Mouse (Mus musculus) kidney, embryonic 14.5 days (tissue): ENCODE results near the gene Creb3l1. TPM values are rescaled to one million over a fixed set of nuclear protein-coding genes. Genes with fewer than 3 reads are reported as not detected.

Source experiments
- ATAC-seq: fragments of 200-750 bp; cut with Nextera tagmentation; 2 replicates; pipeline ENCODE4 v1.8.0; 2017; ENCODE audit warnings: moderate number of reproducible peaks, mild to moderate bottlenecking, moderate TSS enrichment, moderate library complexity; ENCODE audit not compliant: low FRiP score, low TSS enrichment
- H3K27ac ChIP-seq: fragments of 300-500 bp; sonication (generic); 2 replicates; pipeline ENCODE4 v1.5.1; 2014; ENCODE audit warnings: low read depth, mild to moderate bottlenecking, low read length, moderate library complexity, mixed read lengths
- H3K27me3 ChIP-seq: fragments of 300-500 bp; sonication (generic); 2 replicates; pipeline ENCODE4 v1.6.1; 2014; ENCODE audit warnings: mild to moderate bottlenecking, low read length; ENCODE audit not compliant: control insufficient read depth, insufficient read depth
- H3K36me3 ChIP-seq: fragments of 300-500 bp; sonication (generic); 2 replicates; pipeline ENCODE4 v1.6.1; 2014; ENCODE audit warnings: low read length, mixed read lengths; ENCODE audit not compliant: control insufficient read depth, insufficient read depth
- H3K4me1 ChIP-seq: fragments of 300-500 bp; sonication (generic); 2 replicates; pipeline ENCODE4 v1.6.1; 2014; ENCODE audit warnings: low read length, mixed read lengths; ENCODE audit not compliant: control insufficient read depth, insufficient read depth
- H3K4me2 ChIP-seq: fragments of 300-500 bp; sonication (generic); replicated peaks from 2 replicates; pipeline ENCODE4 v1.6.1; 2014; ENCODE audit warnings: low read depth, mild to moderate bottlenecking, low read length
- H3K4me3 ChIP-seq: fragments of 300-500 bp; sonication (generic); 2 replicates; pipeline ENCODE4 v1.5.1; 2014; ENCODE audit warnings: mild to moderate bottlenecking, low read length
- H3K9ac ChIP-seq: fragments of 300-500 bp; sonication (generic); 2 replicates; pipeline ENCODE4 v1.6.1; 2014; ENCODE audit warnings: low read depth, mild to moderate bottlenecking, low read length, moderate library complexity
- H3K9me3 ChIP-seq: fragments of 300-500 bp; sonication (generic); 2 replicates; pipeline ENCODE4 v1.6.1; 2016; ENCODE audit warnings: low read length; ENCODE audit not compliant: control insufficient read depth
- WGBS: fragments of 180-500 bp; shearing (Covaris S2); extraction: QIAGEN DNeasy Blood & Tissue Kit; methylation state at CpG from one replicate; pipeline ENCODE4 v1.1.7; 2014; 5-methylcytosine and 5-hydroxymethylcytosine counted together
- polyA plus RNA-seq: library from polyadenylated mRNA; unstranded; fragments of >200 nt; fragmentation: Nextera tagmentation; extraction: Ambion mirVana; gene quantifications from 2 replicates; pipeline ENCODE4 v1.2.1, GENCODE M21; 2014

Gene Creb3l1
- polyA plus RNA-seq, result 11.1 and 15.0 TPM in 2 replicates

DNA sequence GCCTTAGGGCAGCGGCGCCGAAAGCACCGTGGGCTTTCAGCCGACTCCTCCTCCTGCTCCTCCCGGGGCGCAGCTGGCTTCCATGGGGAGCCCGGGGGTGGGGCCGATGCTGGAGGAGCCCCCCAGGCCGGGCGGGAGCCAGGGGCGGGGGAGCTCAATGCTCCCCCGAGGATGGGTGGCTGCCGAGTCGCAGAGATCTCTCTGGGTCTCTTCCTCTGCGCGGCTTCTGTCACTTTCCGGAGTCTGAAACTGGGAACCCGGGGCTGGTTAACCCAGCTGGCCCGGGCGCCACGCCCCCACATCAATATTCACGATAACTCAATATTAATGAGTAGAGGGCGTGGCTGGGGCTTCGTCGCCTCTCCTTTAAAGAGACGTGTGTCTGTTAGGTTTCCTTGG is at the start of gene Creb3l1:
Gene Creb3l1 (minus strand): TSS at position 229 of the 399 bp plus-strand sequence.
- Histone ChIP-seq H3K27me3 (peaks cover 6% of the 10 kb centered on the region; the same call in 1 of the 2 replicates), H3K4me3 (peak within 1 kb of the TSS; percentile 78), H3K9me3 (no peaks in the 10 kb centered on the region), H3K9ac (peak within 1 kb of the TSS; percentile 77), H3K4me2 (peak within 1 kb of the TSS; percentile 97), H3K36me3 (no peaks in the 10 kb centered on the region), H3K27ac (peak within 1 kb of the TSS; percentile 62), H3K4me1 (peaks cover 13% of the 10 kb centered on the region; the same call in 1 of the 2 replicates)
- under 1% methylated on average over 20 of the region's 27 CpGs for WGBS
- ATAC-seq, result peak; percentile 63; the same call in 1 of the 2 replicates

GRCm38 (mm10) chr2:92071143-92071542 is 46.8 kb upstream of the Creb3l1 start:
- H3K4me3 ChIP-seq, result no peak overlapping the region
- no peak overlapping the region for H3K27ac ChIP-seq
- no peak overlapping the region for H3K9ac ChIP-seq
- H3K4me1 ChIP-seq, result no peaks in the 10 kb centered on the region
- H3K36me3 ChIP-seq, result no peaks in the 10 kb centered on the region
- ATAC-seq, result no peak
- H3K4me2 ChIP-seq, result no peak overlapping the region
- H3K9me3 ChIP-seq, result no peaks in the 10 kb centered on the region
- WGBS, result 61% methylated on average over 4 of the region's 4 CpGs
- H3K27me3 ChIP-seq, result 0 out of 2 replicates have a peak, but pooled peaks cover 2% of the 10 kb centered on the region

DNA sequence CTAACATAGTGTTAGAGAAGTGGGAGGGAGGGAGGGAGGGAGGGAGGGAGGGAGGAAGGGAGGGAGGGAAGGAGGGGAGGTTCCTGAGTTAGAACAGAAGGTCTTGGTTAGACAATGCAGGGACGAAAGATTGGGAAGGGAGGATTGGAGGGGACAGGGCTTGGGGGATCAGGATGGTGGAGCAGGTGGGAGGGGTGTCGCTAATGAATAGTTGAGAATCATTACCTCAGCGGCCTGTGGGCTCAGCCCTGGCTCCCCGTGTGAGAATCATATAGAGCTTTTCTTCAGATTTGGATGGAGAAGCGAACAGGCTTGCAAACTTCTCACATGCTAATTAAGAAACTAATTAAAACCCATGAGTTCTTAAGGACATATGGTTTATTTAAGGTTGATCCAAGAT is 45.3 kb upstream of the Creb3l1 start:
- ATAC-seq, result no peak

GRCm38 (mm10) chr2:92067600-92067999 is 43.3 kb upstream of the Creb3l1 start:
- ATAC-seq, result no peak
- Histone ChIP-seq H3K27ac (no peak overlapping the region), H3K4me2 (no peak overlapping the region), H3K27me3 (0 out of 2 replicates have a peak, but pooled peaks cover 2% of the 10 kb centered on the region), H3K4me3 (no peak overlapping the region), H3K9me3 (no peaks in the 10 kb centered on the region), H3K9ac (no peak overlapping the region), H3K4me1 (no peaks in the 10 kb centered on the region), H3K36me3 (no peaks in the 10 kb centered on the region)
- 70% methylated on average over 3 of the region's 3 CpGs for WGBS

More for the DNA sequence above, 45.3 kb upstream of the Creb3l1 start:
- H3K4me2 ChIP-seq, result no peak overlapping the region
- H3K4me1 ChIP-seq, result no peaks in the 10 kb centered on the region
- H3K36me3 ChIP-seq, result no peaks in the 10 kb centered on the region
- H3K27ac ChIP-seq, result no peak overlapping the region
- WGBS, result 61% methylated on average over 5 of the region's 5 CpGs
- no peak overlapping the region for H3K9ac ChIP-seq
- H3K9me3 ChIP-seq, result no peaks in the 10 kb centered on the region
- 0 out of 2 replicates have a peak, but pooled peaks cover 2% of the 10 kb centered on the region for H3K27me3 ChIP-seq
- H3K4me3 ChIP-seq, result no peak overlapping the region

DNA sequence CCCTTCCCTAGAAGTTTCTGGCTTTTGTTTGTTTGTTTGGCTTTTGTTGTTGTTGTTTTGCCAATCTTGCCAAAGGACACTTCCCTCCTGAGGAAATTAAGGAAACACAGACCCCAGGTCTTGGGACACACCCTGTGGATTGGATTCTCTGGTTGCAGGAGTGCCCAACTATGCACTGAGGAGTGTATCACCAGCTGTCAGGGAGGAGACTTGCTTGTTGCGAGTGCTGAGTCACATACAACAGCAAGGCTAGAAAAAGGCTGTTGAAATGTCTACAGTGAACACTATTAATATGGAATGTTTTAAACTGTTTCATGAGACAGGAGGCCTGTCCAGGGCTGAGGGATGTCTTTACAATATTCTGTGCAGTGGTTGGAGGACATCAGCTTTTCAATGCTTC is 42.6 kb upstream of the Creb3l1 start:
- Histone ChIP-seq H3K4me2 (no peak overlapping the region), H3K27ac (no peak overlapping the region), H3K4me3 (no peak overlapping the region), H3K9ac (no peak overlapping the region), H3K4me1 (no peaks in the 10 kb centered on the region), H3K36me3 (no peaks in the 10 kb centered on the region), H3K9me3 (no peaks in the 10 kb centered on the region), H3K27me3 (no peaks in the 10 kb centered on the region)
- WGBS, result 50% methylated on average over 1 of the region's 1 CpGs
- ATAC-seq, result no peak

- peaks cover 5% of the 10 kb centered on the region; the same call in 1 of the 2 replicates for H3K27me3 ChIP-seq
- H3K4me2 ChIP-seq, result no peak overlapping the region
- no peak for ATAC-seq
- H3K9me3 ChIP-seq, result no peaks in the 10 kb centered on the region
- 52% methylated on average over 6 of the region's 6 CpGs for WGBS
- H3K36me3 ChIP-seq, result no peaks in the 10 kb centered on the region
- no peak overlapping the region for H3K9ac ChIP-seq
- no peak overlapping the region for H3K27ac ChIP-seq
- no peak overlapping the region for H3K4me3 ChIP-seq
- H3K4me1 ChIP-seq, result no peaks in the 10 kb centered on the region
Observed at GRCm38 (mm10) chr2:92065938-92066337, 41.6 kb upstream of the Creb3l1 start.

GRCm38 (mm10) chr2:92065269-92065888 is 41.1 kb upstream of the Creb3l1 start:
- 89% methylated on average over 8 of the region's 8 CpGs for WGBS
- Histone ChIP-seq H3K4me2 (no peak overlapping the region), H3K4me1 (no peaks in the 10 kb centered on the region), H3K27ac (no peak overlapping the region), H3K27me3 (peaks cover 6% of the 10 kb centered on the region; the same call in 1 of the 2 replicates), H3K36me3 (no peaks in the 10 kb centered on the region), H3K9ac (no peak overlapping the region), H3K4me3 (no peak overlapping the region), H3K9me3 (no peaks in the 10 kb centered on the region)
- ATAC-seq, result no peak

DNA sequence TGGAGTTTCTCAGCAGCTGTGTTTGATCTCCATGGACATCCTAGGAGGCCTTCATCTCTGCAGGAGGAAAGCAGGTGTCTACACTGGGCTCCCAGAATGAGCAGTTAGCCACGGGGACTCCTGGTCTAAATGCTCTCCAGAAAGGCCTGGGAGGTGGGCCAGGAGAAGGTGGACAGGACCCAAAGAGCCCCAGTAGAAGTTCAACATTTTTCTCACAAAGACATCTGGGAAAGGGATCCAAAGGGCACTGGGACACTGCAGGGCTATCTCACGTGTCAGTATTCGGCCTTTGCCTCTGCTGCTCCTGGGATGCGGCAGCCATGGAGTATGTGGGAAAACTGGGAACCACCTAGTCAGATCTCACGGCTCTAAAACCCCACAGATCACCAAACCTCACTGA is 38.8 kb upstream of the Creb3l1 start:
- WGBS, result 57% methylated on average over 5 of the region's 5 CpGs
- Histone ChIP-seq H3K4me1 (no peaks in the 10 kb centered on the region), H3K27me3 (peaks cover 23% of the 10 kb centered on the region), H3K4me3 (no peak overlapping the region), H3K4me2 (no peak overlapping the region), H3K27ac (no peak overlapping the region), H3K36me3 (no peaks in the 10 kb centered on the region), H3K9me3 (no peaks in the 10 kb centered on the region), H3K9ac (no peak overlapping the region)
- ATAC-seq, result no peak

GRCm38 (mm10) chr2:92061337-92061736 is 37.0 kb upstream of the Creb3l1 start:
- no peak overlapping the region for H3K9ac ChIP-seq
- peaks cover 23% of the 10 kb centered on the region for H3K27me3 ChIP-seq
- H3K4me1 ChIP-seq, result 0 out of 2 replicates have a peak, but pooled peaks cover 1% of the 10 kb centered on the region
- WGBS, result 71% methylated on average over 5 of the region's 5 CpGs
- H3K36me3 ChIP-seq, result no peaks in the 10 kb centered on the region
- no peak overlapping the region for H3K4me2 ChIP-seq
- no peaks in the 10 kb centered on the region for H3K9me3 ChIP-seq
- no peak overlapping the region for H3K27ac ChIP-seq
- H3K4me3 ChIP-seq, result no peak overlapping the region
- no peak for ATAC-seq
